Mouse (Mus musculus) v-Abl transformed pro-B cells (cell line): ENCODE data around the gene Polr3b.

Experiments
- in situ Hi-C, 2 experiments: fragments of 400-800 bp; cut with MboI; formaldehyde crosslinking; loops; one replicate each; pipeline ENCODE4 v1.15.1; 2025; ENCODE audit not compliant: unreplicated experiment in 2 of 2

Gene Polr3b

GRCm38 (mm10) chr10:84608361-84608760, 13.7 kb upstream of the Polr3b start:
- in situ Hi-C loops = loop anchor here (25.0 kb wide), 3 partner anchors 96 to 1021 kb away; no protein-coding TSS in a partner anchor

- in situ Hi-C loops = loop anchor here (25.0 kb wide), 3 partner anchors 98 to 1023 kb away; no protein-coding TSS in a partner anchor
Observed at GRCm38 (mm10) chr10:84610324-84610723, 11.8 kb upstream of the Polr3b start.

GRCm38 (mm10) chr10:84610783-84611182, 11.3 kb upstream of the Polr3b start:
- in situ Hi-C loops = loop anchor here (25.0 kb wide), 3 partner anchors 98 to 1023 kb away; no protein-coding TSS in a partner anchor

GRCm38 (mm10) chr10:84611664-84612063, 10.4 kb upstream of the Polr3b start:
- in situ Hi-C loops = loop anchor here (25.0 kb wide), 3 partner anchors 99 to 1024 kb away; no protein-coding TSS in a partner anchor

- in situ Hi-C loops = loop anchor here (25.0 kb wide), 3 partner anchors 100 to 1025 kb away; no protein-coding TSS in a partner anchor
Observed at GRCm38 (mm10) chr10:84612281-84612680, 9.8 kb upstream of the Polr3b start.

GRCm38 (mm10) chr10:84613366-84613765, 8.7 kb upstream of the Polr3b start:
- in situ Hi-C loops = loop anchor here (25.0 kb wide), 3 partner anchors 101 to 1026 kb away; no protein-coding TSS in a partner anchor

- in situ Hi-C loops = loop anchor here (25.0 kb wide), 3 partner anchors 103 to 1028 kb away; no protein-coding TSS in a partner anchor
Observed at GRCm38 (mm10) chr10:84615076-84615475, 7.0 kb upstream of the Polr3b start.

GRCm38 (mm10) chr10:84631182-84631581, 9.1 kb downstream of the Polr3b start:
- in situ Hi-C loops = loop anchor here in 1 of 2 experiments (5.0 to 25.0 kb wide), 3 partner anchors 114 to 1256 kb away; no protein-coding TSS in a partner anchor

- in situ Hi-C loops = loop anchor here in 1 of 2 experiments (5.0 to 25.0 kb wide), 3 partner anchors 115 to 1255 kb away; no protein-coding TSS in a partner anchor
Observed at GRCm38 (mm10) chr10:84632005-84632404, 9.9 kb downstream of the Polr3b start.

- in situ Hi-C loops = loop anchor here in 1 of 2 experiments (25.0 kb wide), 2 partner anchors 1026 to 1251 kb away; no protein-coding TSS in a partner anchor
Observed at GRCm38 (mm10) chr10:84636656-84637055, 14.6 kb downstream of the Polr3b start.

- in situ Hi-C loops = loop anchor here in 1 of 2 experiments (25.0 kb wide), 2 partner anchors 1024 to 1249 kb away; no protein-coding TSS in a partner anchor
Observed at GRCm38 (mm10) chr10:84638382-84638781, 16.3 kb downstream of the Polr3b start.

GRCm38 (mm10) chr10:84639525-84640287, 17.6 kb downstream of the Polr3b start:
- in situ Hi-C loops = loop anchor here (5.0 to 25.0 kb wide), 8 partner anchors 133 to 1248 kb away; partner anchors contain the start of gene Mterf2 (in 2 of the 2)

GRCm38 (mm10) chr10:84640861-84641260, 18.8 kb downstream of the Polr3b start:
- in situ Hi-C loops = loop anchor here (5.0 to 25.0 kb wide), 8 partner anchors 131 to 1246 kb away; partner anchors contain the start of gene Mterf2 (in 2 of the 2)

GRCm38 (mm10) chr10:84641576-84641975, 19.5 kb downstream of the Polr3b start:
- in situ Hi-C loops = loop anchor here (5.0 to 25.0 kb wide), 8 partner anchors 131 to 1246 kb away; partner anchors contain the start of gene Mterf2 (in 2 of the 2)

- in situ Hi-C loops = loop anchor here (10.0 to 25.0 kb wide), 4 partner anchors 189 to 1241 kb away; partner anchors contain the start of gene Mterf2 (in 2 of the 2)
Observed at GRCm38 (mm10) chr10:84645940-84646339, 23.8 kb downstream of the Polr3b start.

- in situ Hi-C loops = loop anchor here (10.0 to 25.0 kb wide), 4 partner anchors 188 to 1241 kb away; partner anchors contain the start of gene Mterf2 (in 2 of the 2)
Observed at GRCm38 (mm10) chr10:84646506-84647102, 24.5 kb downstream of the Polr3b start.

- in situ Hi-C loops = loop anchor here (10.0 to 25.0 kb wide), 4 partner anchors 188 to 1240 kb away; partner anchors contain the start of gene Mterf2 (in 2 of the 2)
Observed at GRCm38 (mm10) chr10:84647264-84647663, 25.2 kb downstream of the Polr3b start.

- in situ Hi-C loops = loop anchor here (10.0 to 25.0 kb wide), 4 partner anchors 186 to 1238 kb away; partner anchors contain the start of gene Mterf2 (in 2 of the 2)
Observed at GRCm38 (mm10) chr10:84648911-84649310, 26.8 kb downstream of the Polr3b start.

GRCm38 (mm10) chr10:84654029-84654428, 31.9 kb downstream of the Polr3b start:
- in situ Hi-C loops = no loop called here

- in situ Hi-C loops = no loop called here
Observed at GRCm38 (mm10) chr10:84654731-84655130, 32.6 kb downstream of the Polr3b start.
